In the genomic region with DNA sequence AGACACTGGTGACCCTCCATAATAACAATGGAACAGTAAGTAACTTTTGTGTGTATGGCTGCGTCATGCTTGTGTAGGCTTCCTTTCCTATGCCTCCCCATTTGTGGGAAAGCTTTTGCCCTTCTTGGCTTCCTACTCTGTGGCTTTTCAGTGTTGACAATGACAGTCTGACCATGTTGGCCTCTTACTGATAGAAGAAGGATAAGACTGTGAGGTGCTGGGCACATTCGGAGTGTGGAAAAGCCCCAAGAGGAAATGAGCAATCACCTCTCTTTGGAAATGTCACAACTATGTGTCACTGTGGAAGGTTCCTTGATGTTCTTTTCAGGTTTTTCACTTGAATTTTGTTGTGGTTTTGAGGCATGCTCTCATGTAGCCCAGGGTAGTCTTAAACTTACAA, we compare ENCODE assay signal across 38 mouse cellular contexts. TPM values are rescaled to one million over a fixed set of nuclear protein-coding genes. Genes with fewer than 3 reads are reported as not detected.
DNase-seq lines count a peak whose midpoint lies in the region; ATAC-seq lines count a peak whose summit lies in the region.
"Had no signal": no experiment of that assay in that cellular context is flagged by ENCODE, and none has a peak within 500 bp of the region (broad histone marks: within the 10 kb centered on the region; RNA-seq: fewer than 3 reads in every experiment).

No protein-coding gene starts in this region.

- H3K4me2 ChIP-seq in hindbrain, embryonic 11.5 days (replicated peaks; ENCODE audit: low read depth, low read length) = no peak overlapping the region
- H3K4me2 ChIP-seq: embryonic facial prominence, embryonic 13.5 days; heart, embryonic 12.5 days; limb, embryonic 15.5 days; liver, embryonic 13.5 days; midbrain, embryonic 11.5 days had no signal

- peak; percentile 98 for DNase-seq in 416B (ENCODE audit: low read depth)
- DNase-seq in naive thymus-derived CD4-positive, alpha-beta T cell, adult 2 months (ENCODE audit: low read depth) = peak; percentile 29
- no peak for DNase-seq in frontal cortex, postnatal 25 days (ENCODE audit: low spot score in 2 of 2)
- no peak for DNase-seq in thymus, postnatal 14 days
- DNase-seq in hindbrain, embryonic 11.5 days (ENCODE audit: low spot score) = no peak
- DNase-seq: adrenal gland, adult 8-10 months; cerebellum, adult 8-10 months; cerebellum, postnatal 36 days; gastrocnemius, postnatal 14 days; heart, adult 18-20 months; kidney, adult 9 months; kidney, postnatal 10 days; liver, embryonic 13.5 days; lung, adult 18-20 months; right cerebral cortex, postnatal 25 days; thymus, adult 18-20 months; thymus, postnatal 36 days had no signal

- no peak overlapping the region for H3K27ac ChIP-seq in hindbrain, embryonic 11.5 days (ENCODE audit: low read depth, low read length)
- H3K27ac ChIP-seq: embryonic facial prominence, embryonic 13.5 days; forebrain, embryonic 10.5 days; hindbrain, embryonic 10.5 days; limb, embryonic 10.5 days; limb, embryonic 15.5 days; liver, embryonic 13.5 days; macrophage; stomach, postnatal 0 days had no signal

- WGBS in hindbrain, embryonic 11.5 days = 91% methylated on average over 2 of the region's 2 CpGs

- H3K4me3 ChIP-seq in hindbrain, embryonic 11.5 days (ENCODE audit: low read depth, low read length) = no peak overlapping the region
- H3K4me3 ChIP-seq: embryonic facial prominence, embryonic 13.5 days; forebrain, embryonic 10.5 days; heart, embryonic 12.5 days; hindbrain, embryonic 10.5 days; limb, embryonic 10.5 days; limb, embryonic 15.5 days; liver, embryonic 13.5 days; myocyte had no signal

- H3K9me3 ChIP-seq in hindbrain, embryonic 11.5 days (ENCODE audit: control insufficient read depth, low read length) = no peaks in the 10 kb centered on the region
- H3K9me3 ChIP-seq: embryonic facial prominence, embryonic 13.5 days; forebrain, embryonic 10.5 days; heart, embryonic 12.5 days; hindbrain, embryonic 10.5 days; limb, embryonic 10.5 days; limb, embryonic 15.5 days; liver, embryonic 13.5 days had no signal

- peak; percentile 79 for ATAC-seq in activated CD4-positive, CD25-positive, alpha-beta regulatory T cell, adult 4 months
- peak; percentile 69 for ATAC-seq in inflammation-experienced regulatory T-cells, adult 6 months
- ATAC-seq in hindbrain, embryonic 11.5 days (ENCODE audit: low FRiP score) = no peak
- ATAC-seq: forebrain, embryonic 16.5 days; hindbrain, embryonic 16.5 days; intestine, embryonic 16.5 days; lung, postnatal 0 days; midbrain, embryonic 16.5 days had no signal

- no peak overlapping the region for H3K9ac ChIP-seq in hindbrain, embryonic 11.5 days (ENCODE audit: low read depth, low read length)
- H3K9ac ChIP-seq: embryonic facial prominence, embryonic 13.5 days; heart, embryonic 12.5 days; limb, embryonic 15.5 days; liver, embryonic 13.5 days had no signal

- H3K4me1 ChIP-seq in hindbrain, embryonic 11.5 days (replicated peaks; ENCODE audit: control insufficient read depth, insufficient read depth, low read length) = no peaks in the 10 kb centered on the region
- H3K4me1 ChIP-seq: embryonic facial prominence, embryonic 13.5 days; forebrain, embryonic 10.5 days; hindbrain, embryonic 10.5 days; limb, embryonic 15.5 days; liver, embryonic 13.5 days had no signal

- no peaks in the 10 kb centered on the region for H3K36me3 ChIP-seq in hindbrain, embryonic 11.5 days (ENCODE audit: control insufficient read depth, insufficient read depth, low read length)
- H3K36me3 ChIP-seq: embryonic facial prominence, embryonic 13.5 days; forebrain, embryonic 10.5 days; heart, embryonic 12.5 days; hindbrain, embryonic 10.5 days; limb, embryonic 10.5 days; limb, embryonic 15.5 days; liver, embryonic 13.5 days had no signal

- no peaks in the 10 kb centered on the region for H3K27me3 ChIP-seq in hindbrain, embryonic 11.5 days (ENCODE audit: control insufficient read depth, insufficient read depth, low read length)
- H3K27me3 ChIP-seq: embryonic facial prominence, embryonic 13.5 days; heart, embryonic 12.5 days; limb, embryonic 15.5 days; liver, embryonic 13.5 days had no signal

RNA-seq across cellular contexts. Expression of a gene that starts 12.1 kb away (rescaled TPM):
- polyA plus RNA-seq in activated CD4-positive, CD25-positive, alpha-beta regulatory T cell, adult 4 months (2017; shearing (Covaris generic)) = 1 to 10 TPM; 5.5 to 8.1 TPM
- 10 to 100 TPM in 1 of 3 experiments, 1 to 10 TPM in 2; 1.6 to 47.0 (median 2.3) TPM for polyA plus RNA-seq in inflammation-experienced regulatory T-cells, adult 6 months (2017; shearing (Covaris generic))
- polyA plus RNA-seq in hindbrain, embryonic 11.5 days (2014; fragmentation: Nextera tagmentation; extraction: Ambion mirVana) = 0.06 and 0.25 TPM in 2 replicates
- polyA plus RNA-seq: embryonic facial prominence, embryonic 13.5 days; forebrain, embryonic 10.5 days had no signal

RNA-seq across cellular contexts. Expression of a gene that starts 30.2 kb away (rescaled TPM):
- 10 to 100 TPM; 41.5 to 42.1 TPM for polyA plus RNA-seq in activated CD4-positive, CD25-positive, alpha-beta regulatory T cell, adult 4 months (2017; shearing (Covaris generic))
- 10 to 100 TPM; 35.9 to 39.6 (median 37.9) TPM for polyA plus RNA-seq in inflammation-experienced regulatory T-cells, adult 6 months (2017; shearing (Covaris generic))
- 104 and 109 TPM in 2 replicates for polyA plus RNA-seq in hindbrain, embryonic 11.5 days (2014; fragmentation: Nextera tagmentation; extraction: Ambion mirVana)

RNA-seq across cellular contexts. Expression of a gene that starts 57.1 kb away (rescaled TPM):
- polyA plus RNA-seq in activated CD4-positive, CD25-positive, alpha-beta regulatory T cell, adult 4 months (2017; shearing (Covaris generic)) = 1 to 10 TPM in 1 of 2 experiments, not detected in 1; 1.7 TPM
- 1 to 10 TPM; 1.2 to 1.8 (median 1.4) TPM for polyA plus RNA-seq in inflammation-experienced regulatory T-cells, adult 6 months (2017; shearing (Covaris generic))
- not detected in 2 replicates for polyA plus RNA-seq in hindbrain, embryonic 11.5 days (2014; fragmentation: Nextera tagmentation; extraction: Ambion mirVana)
- polyA plus RNA-seq: embryonic facial prominence, embryonic 13.5 days; forebrain, embryonic 10.5 days; forebrain, embryonic 16.5 days; heart, embryonic 12.5 days; heart, postnatal 0 days; hindbrain, embryonic 10.5 days; hindbrain, embryonic 16.5 days; intestine, embryonic 16.5 days; large intestine, adult 2 months; limb, embryonic 10.5 days; limb, embryonic 15.5 days; liver, embryonic 13.5 days; lung, postnatal 0 days; macrophage; midbrain, embryonic 11.5 days; midbrain, embryonic 16.5 days; myocyte; neural tube, embryonic 14.5 days; spleen, adult 2 months; stomach, postnatal 0 days had no signal

Comparison
In these comparisons a context has a peak if more than half of its experiments do, and no peak if none do; other contexts are left out.
1. DNase-seq: peak in 416B (single experiment) and naive thymus-derived CD4-positive, alpha-beta T cell, adult 2 months (single experiment); none in frontal cortex, postnatal 25 days (0 of 2), thymus, postnatal 14 days (single experiment) and hindbrain, embryonic 11.5 days (single experiment).